Mouse (Mus musculus) testis, postnatal 10 days (tissue): ENCODE data around the gene Fnbp1.
A peak's percentile ranks its signal among the peaks of the same experiment; 100 is the strongest.

ENCODE experiments used
- DNase-seq: peaks from one replicate; pipeline ENCODE4 v3.0.0; 2021; ENCODE audit warnings: low spot score

Gene Fnbp1

DNA sequence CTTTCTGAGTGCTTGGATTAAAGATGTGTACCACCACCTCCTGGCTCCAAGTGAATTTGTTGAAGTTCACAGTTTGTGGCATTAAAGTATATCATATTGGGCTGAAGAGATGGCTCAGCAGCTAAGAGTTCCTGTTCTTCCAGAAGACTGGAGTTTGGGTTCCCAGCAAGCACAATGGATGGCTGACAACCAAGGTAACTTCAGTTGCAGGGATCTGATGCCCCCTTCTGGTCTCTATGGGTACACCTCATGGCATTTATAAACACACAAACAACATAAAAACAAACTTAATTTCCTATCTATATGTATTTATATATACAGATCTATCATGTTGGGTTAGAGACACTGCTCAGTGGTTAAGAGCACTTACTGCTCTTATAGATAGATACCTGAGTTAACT is 9.0 kb upstream of the Fnbp1 start:
- no peak for DNase-seq

GRCm38 (mm10) chr2:31147054-31147453 is 5.2 kb upstream of the Fnbp1 start:
- DNase-seq = no peak

GRCm38 (mm10) chr2:31144901-31145300 is 3.1 kb upstream of the Fnbp1 start:
- no peak for DNase-seq

DNA sequence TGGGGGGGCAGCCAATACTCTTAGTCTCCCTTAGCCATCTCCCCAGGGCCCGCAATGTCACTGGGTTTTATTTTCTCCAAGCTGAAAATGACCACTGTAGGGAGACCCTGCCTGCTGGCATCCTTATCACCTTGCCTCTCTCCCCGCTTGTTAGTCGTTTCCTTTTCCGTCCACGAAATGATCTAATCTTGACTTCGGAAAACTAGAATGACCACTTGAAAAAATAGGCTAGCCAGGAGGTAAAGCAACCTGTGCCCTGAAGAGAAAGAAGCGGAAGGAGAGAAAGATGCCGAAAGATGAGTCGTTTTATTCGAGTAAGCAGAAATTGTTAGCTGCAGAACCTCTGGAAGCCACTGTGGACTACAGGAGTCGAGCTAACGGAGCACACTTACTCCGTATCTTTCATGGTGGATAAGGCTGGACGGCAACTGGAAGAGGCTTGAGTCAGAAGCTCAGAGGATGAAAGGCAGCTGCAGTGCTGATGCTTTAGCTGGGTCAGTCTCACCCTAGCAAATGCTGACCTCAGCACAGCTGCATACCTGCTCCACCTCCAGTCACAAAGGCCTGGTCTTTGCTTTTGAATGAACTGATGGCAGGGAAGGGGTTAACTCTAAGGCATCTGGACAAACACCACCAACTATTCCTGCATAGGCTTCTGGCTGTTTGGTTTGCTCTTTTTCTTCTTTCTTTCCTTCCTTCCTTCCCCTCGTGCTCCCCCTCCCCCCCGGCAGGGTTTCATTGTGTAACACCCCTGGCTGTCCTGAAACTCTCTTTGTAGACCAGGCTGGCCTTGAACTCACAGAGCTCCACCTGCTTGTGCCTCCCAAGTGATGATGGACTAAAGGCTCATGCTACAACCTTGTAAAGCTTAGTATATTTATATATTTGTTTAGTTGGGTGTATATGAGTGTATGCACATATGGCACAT is 2.2 kb upstream of the Fnbp1 start:
- DNase-seq = no peak

DNA sequence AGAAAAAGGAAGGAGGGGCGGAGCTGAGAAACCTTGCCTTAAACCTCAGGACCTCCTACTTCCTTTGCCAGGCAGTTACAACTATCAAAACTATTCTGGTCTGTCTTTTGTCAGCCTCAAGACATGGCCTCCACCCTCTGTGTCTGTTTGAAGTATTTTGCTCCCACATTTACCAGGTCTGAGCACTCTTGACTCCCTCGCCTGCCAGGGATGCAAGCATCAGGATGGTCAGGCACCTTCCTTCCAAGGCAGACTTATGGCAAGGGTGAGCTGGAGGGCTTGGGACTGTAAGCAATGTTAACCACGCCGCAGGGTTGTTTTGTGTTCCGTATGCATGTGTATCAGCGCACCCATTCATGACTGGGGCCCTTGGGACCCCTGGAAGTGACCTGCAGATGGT is 1.5 kb upstream of the Fnbp1 start:
- DNase-seq = no peak

GRCm38 (mm10) chr2:31142505-31142904 is 697 bp upstream of the Fnbp1 start:
- DNase-seq = no peak

- DNase-seq = peak; percentile 64
Measured at GRCm38 (mm10) chr2:31141074-31141866, 538 bp downstream of the Fnbp1 start.

- no peak for DNase-seq
Measured at GRCm38 (mm10) chr2:31140772-31141073, 1.1 kb downstream of the Fnbp1 start.

GRCm38 (mm10) chr2:31139991-31140771 is 1.6 kb downstream of the Fnbp1 start:
- no peak for DNase-seq

GRCm38 (mm10) chr2:31139174-31139632 is 2.6 kb downstream of the Fnbp1 start:
- DNase-seq = no peak

DNA sequence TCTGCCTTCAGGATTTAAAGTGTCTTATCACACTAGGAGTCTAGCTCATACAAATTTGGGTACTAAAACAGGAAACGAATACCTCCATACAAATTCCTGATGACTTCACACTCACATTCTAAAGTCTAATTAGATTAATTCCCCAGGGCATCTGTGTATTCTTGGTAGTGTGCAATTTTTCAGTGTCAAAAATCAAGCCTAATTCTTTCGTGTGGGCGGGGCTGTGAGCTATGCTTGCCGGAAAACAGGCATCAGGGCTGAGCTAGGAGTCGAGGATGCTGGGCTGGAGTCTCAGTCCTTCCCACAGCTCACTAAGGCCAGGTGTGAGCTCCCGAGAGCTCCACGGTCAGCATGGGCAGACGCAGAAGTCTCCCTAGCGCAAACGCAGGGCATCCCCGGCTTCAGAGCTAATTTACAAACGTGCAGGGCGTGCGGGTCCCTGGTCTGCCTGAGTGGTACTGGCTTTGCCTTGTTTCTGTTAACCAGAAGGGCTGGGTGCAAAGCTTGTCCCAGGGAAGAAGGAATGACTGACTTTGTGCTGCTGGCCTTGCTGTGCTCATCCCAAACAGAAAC is 4.7 kb downstream of the Fnbp1 start:
- DNase-seq = no peak

- DNase-seq = no peak
Measured at GRCm38 (mm10) chr2:31136338-31136737, 5.5 kb downstream of the Fnbp1 start.

DNA sequence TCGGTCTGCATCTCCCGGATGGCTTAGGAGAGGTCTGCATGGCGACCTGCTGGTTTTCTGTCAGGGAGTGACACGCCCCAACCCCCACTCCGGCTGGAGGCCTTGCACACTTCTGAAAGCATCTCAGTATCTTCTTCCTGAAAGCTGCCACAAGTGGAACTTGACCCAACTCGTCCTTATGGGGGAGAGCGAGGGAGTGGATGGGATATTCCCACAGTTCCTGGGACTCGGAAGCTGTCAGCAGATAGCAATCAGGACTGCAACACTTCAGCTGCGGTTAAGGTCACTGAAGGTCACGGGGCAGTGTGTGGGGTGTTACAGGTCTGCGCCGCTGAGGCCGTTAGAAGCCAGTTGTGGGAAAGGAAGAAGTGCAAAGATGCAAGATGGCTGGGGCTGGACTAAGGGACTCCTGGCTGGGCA is 6.3 kb downstream of the Fnbp1 start:
- DNase-seq = no peak

GRCm38 (mm10) chr2:31133981-31134380 is 7.8 kb downstream of the Fnbp1 start:
- no peak for DNase-seq

DNA sequence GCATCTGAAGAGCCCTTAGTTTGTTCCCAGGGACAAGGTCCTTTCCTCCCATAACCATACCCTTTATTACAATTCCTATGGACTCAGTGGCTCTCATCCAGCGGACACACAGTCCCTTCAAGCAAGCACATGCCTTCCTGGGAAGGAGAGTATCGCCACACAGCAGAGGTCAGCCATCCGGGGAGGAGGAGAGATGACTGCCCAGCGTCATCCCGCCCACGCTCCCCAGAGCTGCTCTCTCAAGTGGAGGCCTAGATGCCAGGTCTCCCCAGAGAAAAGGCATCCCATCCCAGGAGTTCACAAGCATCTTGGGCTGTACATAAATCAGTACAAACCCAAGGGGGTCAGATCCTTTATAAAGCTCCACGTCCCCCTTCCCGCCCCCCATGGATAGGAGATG is 9.1 kb downstream of the Fnbp1 start:
- no peak for DNase-seq

- no peak for DNase-seq
Measured at GRCm38 (mm10) chr2:31130815-31131299, 11.0 kb downstream of the Fnbp1 start.

DNA sequence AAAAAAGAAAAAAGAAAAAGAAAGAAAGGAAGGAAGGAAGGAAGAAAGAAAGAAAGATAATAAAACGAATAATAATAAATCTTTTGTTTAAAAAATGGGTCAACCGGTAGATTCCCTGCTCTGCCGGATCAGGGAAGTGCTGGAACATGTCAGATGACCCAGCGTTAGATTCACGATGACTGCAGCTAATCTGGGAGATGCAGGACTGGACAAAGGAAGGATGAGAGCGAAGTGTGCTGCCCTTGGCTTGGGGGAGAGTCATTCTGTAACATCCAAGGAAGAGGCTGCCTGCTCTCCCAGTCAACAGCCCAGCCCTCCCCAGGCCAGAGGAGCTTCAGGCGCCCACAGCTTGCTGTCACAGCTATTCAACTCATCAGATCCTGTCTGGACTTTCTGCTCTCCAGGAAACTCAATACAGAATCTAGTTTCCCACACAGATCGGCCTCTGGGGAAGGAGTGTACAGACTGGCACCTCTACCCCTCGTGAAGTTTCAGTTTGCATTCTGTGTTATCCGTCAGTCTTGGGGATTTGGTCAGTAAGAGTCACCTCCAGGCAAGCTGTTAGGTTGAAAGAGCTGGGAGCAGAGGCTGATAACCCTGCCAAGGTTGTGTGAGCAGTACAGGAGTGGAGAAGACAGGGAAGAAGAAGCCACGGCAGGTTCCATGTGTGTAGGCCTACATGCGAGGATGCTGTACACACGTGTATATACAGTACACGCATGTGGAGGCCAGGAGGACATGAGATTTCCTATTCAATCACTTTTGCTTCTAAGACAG is 11.9 kb downstream of the Fnbp1 start:
- DNase-seq = no peak

DNA sequence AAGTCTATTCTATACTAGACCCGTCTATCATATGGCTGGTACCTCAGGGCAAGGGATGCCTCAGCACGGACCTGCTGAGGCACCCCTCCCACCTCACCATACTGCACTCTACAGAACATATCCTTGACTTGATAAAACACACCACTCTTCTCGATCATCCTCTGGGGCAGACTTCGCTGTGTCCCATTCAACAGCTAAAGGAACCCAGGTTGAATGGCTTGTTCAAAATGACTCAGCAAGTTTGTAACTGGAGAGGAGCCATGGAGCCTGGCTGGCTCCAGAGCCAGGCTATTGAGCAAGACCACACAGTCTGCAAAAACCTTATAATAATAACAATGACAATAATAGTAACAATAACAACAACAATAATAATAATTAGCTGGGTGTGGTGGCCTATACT is 13.9 kb downstream of the Fnbp1 start:
- DNase-seq = no peak

DNA sequence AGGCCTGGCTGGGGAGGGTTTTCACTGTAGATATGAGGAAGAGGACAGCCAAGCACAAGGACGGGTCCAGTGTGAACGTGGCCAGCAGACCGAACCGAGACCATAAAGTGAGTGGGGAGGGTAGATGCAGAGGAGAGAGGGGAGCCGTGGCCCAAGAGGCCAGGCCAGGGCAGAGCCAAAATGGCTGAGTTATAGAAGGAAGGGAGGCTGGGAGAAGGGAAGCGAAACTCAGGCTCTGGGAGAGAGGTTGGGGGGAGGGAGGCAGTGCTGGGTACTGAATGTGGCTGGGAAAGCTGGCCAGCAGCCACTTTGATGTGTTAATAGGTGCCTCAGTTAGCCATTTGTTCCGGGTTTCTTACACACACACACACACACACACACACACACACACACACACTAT is 14.6 kb downstream of the Fnbp1 start:
- no peak for DNase-seq

- DNase-seq = no peak
Measured at GRCm38 (mm10) chr2:31126048-31126447, 15.8 kb downstream of the Fnbp1 start.

DNA sequence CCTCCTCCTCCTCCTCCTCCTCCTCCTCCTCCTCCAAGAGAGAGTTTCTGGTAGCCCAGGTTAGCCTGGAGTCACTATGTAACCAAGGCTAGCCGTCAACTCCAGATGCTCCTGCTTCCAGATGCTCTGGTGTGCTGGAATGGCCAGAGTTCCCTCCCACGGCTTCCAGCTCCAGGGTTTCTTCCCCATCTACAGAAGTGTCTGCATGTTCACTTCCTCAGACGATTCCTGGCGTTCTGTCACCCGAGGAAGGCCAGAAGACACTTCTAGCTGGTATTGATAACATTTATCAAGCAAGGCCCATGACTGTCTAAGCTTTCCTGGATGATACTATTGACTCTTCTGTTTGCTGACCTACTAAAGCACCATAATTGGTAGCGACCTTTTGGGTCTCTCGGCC is 16.7 kb downstream of the Fnbp1 start:
- DNase-seq = no peak
